Mouse (Mus musculus) right cerebral cortex, adult 2 months (tissue): ENCODE results near the gene Uqcrfs1.

ENCODE experiments used
- DNase-seq, 2 experiments: peaks; one replicate each; pipeline ENCODE4 v3.0.0; 2021 to 2022; ENCODE audit warnings: low spot score in 2 of 2

Gene Uqcrfs1

GRCm38 (mm10) chr13:30544856-30545604, at the start of gene Uqcrfs1:
Gene Uqcrfs1 (minus strand): TSS chr13:30545362.
- DNase-seq: peak; percentile 97 to 98

GRCm38 (mm10) chr13:30585786-30586185, 40.6 kb upstream of the Uqcrfs1 start:
- DNase-seq: no peak

- no peak for DNase-seq
Measured at GRCm38 (mm10) chr13:30582541-30582940, 37.4 kb upstream of the Uqcrfs1 start.

DNA sequence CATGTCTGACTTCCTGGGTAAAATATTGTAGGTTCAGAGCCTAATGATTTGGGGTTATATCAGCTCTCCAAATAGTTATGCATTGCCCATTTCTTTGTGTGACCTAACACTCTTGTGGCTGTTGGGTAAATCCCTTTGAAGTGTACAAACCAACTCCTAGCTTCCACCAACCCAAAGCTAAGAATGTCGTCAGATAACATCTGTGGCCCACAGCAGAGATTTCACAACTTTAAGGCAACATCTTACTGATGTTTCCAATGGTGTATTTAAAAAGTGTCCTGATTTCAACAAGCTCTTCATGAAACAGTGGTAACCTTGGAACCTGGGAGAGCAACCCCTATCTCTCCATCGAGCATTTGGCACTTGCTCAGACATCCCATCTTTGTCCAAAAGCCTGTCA, 33.6 kb upstream of the Uqcrfs1 start:
- DNase-seq: no peak

DNA sequence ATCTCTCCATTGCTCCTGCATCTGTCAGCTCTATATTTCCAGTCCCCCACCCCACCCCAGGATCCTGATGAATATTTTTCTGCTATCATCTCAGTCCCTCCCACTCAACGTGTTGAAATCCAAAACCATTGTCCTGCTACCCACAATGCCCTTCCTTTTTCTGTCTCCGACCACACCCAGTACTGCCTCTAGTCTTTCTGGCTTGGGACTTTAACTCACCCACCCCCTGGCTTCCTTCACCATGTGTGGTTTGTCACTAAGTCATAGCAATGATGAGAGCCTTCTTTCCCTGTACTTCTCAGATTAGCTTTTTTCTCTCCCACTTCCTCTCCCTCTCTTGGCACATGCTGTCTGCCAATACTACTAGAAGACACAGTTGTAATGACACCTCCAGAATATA, 31.7 kb upstream of the Uqcrfs1 start:
- no peak for DNase-seq

- DNase-seq: no peak
Measured at GRCm38 (mm10) chr13:30572971-30573370, 27.8 kb upstream of the Uqcrfs1 start.

GRCm38 (mm10) chr13:30570182-30570581, 25.0 kb upstream of the Uqcrfs1 start:
- DNase-seq: no peak

DNA sequence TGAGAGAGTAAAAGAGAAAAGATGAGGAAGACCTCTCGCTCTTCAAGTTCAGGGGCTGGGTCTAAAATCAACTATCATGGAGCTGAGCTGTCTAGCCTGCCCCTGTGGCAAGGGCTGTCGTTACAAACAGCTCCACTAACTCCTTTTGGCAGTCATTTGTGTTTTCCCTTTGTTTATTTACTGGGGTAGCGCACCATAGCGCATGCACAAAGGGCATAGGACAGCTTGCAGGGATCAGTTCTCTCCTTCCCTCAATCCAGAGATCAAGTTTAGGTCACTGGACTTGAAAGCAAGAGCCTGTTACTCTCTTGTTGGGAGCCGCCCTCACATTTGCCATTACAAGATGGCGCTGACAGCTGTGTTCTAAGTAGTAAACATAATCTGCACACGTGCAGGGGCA, 22.4 kb upstream of the Uqcrfs1 start:
- DNase-seq: no peak

DNA sequence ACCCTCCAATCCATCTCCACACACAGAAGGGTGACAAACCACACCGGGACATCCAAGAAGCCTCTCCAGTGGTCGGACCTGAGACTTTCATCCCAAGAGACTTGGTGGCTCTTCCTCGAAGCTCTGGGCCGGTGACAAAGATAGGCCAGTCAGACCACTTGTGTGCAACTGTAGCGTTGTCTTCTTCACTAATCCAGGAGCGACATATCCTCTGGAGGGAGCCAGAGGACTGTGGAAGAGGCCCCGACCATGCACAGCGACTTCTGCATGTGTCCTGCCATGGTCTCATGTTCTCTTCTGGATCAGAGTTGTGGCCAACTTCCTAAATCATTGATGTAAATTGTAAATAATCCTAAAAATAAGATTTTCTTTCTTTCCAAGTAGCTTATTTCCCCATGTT, 21.6 kb upstream of the Uqcrfs1 start:
- DNase-seq: peak; percentile 74 to 87

- no peak for DNase-seq
Measured at GRCm38 (mm10) chr13:30560603-30561002, 15.4 kb upstream of the Uqcrfs1 start.

DNA sequence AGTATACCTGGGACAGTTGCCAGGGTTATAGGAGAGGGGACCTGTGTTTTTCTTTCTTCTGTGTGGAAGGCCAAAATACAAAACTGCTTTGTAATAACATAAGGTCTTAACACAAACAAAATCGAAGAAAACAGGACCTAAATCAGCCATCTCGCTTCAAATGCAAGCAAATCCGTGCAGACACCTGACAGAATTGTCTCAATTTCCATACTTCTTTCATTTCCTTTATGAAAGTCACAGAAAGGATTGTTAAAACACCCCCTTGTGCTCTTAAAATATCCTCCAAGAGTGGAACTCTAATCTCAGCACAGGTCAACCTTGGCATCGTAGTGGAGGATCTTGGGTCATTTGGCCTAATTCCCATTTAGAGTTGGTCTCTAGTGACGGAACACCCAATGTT, 14.9 kb upstream of the Uqcrfs1 start:
- DNase-seq: no peak

GRCm38 (mm10) chr13:30557751-30558150, 12.6 kb upstream of the Uqcrfs1 start:
- DNase-seq: no peak

GRCm38 (mm10) chr13:30553051-30553587, 8.0 kb upstream of the Uqcrfs1 start:
- DNase-seq: no peak

- DNase-seq: no peak
Measured at GRCm38 (mm10) chr13:30549339-30549738, 4.2 kb upstream of the Uqcrfs1 start.

DNA sequence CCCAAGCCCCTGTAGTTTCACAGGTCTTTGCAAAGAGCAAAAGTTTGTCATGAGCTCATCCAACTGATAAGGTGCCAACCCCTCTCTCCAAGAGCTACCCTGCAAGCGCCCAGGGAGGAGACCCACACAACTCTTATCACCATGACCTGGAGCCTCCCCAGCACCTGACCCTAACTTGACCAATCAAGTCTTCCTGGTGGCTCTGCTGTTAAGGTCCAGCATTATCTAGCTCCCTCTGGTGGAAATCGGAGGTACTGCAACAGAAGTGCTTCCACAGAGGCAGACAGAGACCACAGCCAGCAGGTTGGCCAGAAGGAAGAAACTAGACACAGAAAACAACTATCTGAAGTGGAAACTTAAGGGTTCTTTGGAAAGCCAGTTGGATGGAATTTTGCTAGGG, 3.7 kb upstream of the Uqcrfs1 start:
- peak; percentile 87 to 88 for DNase-seq

GRCm38 (mm10) chr13:30530761-30531160, 14.4 kb downstream of the Uqcrfs1 start:
- DNase-seq: peak; percentile 58 to 84

- DNase-seq: no peak
Measured at GRCm38 (mm10) chr13:30524961-30525360, 20.2 kb downstream of the Uqcrfs1 start.

DNA sequence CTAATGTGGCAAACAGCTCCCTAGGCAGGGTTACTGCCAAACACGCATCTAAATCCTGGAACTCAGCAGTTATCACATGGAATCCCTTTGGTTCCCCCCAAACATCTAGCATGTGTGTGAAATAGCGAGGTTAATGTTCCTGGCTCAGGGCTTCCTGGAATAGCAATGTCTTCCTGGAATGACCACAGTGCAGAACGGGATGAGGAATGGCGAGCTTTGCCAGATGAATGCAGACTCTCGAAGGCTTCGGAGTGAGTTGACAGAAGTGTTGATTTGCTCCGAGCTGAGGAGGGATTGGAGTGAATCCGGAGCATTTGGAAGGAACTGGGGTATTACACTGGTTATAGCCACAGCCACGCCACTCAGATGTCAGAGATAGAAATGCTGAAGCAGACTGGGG, 21.2 kb downstream of the Uqcrfs1 start:
- DNase-seq: no peak

DNA sequence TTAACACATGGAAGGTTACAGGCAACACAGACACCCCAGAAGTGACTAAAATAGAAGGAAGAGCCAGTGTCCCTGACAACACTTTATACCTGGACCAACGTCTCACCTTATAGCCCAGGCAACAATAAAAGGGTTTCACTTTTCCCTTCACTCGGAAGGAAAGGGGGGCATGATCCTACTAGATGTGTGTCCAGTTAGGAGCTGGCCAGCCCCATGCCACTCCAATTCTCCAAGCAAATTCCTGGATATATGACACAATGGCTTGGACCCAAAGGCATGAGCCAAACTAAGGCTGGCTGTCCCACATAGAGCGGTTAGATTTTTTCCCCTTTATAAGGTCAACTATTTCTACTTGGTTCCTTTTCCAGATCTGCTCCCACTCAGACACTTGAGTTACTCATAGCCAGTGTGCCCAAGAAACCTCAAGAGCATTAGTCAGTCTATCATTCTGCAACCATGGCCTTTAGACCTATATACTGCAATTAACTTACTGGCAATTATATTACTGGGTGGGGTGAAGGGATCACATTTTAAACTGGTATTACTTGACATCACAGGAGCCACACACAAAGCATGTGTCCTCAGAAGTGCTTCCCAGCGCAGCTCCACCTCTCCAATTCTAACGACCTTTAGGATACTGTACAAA, 21.8 kb downstream of the Uqcrfs1 start:
- no peak for DNase-seq

- DNase-seq: no peak
Measured at GRCm38 (mm10) chr13:30521282-30521902, 23.8 kb downstream of the Uqcrfs1 start.

- no peak for DNase-seq
Measured at GRCm38 (mm10) chr13:30518191-30518590, 27.0 kb downstream of the Uqcrfs1 start.

DNA sequence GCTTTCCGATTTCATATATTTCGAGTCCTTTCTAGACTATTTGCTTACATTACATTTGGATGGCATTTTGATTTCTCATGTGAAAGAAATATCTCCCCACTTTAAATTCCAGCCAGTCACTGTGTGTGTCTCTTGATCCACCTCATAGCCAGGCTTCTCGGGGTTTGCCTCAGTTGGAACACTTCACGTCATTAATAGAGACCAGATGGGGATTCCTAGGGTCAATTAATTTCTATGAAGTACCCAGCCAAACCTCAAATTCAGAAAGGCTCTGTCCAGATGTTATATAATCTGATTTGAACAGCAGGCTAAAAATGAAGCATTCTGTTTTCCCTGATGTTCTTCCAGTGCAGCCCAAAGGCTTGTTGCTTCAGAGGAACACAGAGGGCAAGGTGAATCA, 37.5 kb downstream of the Uqcrfs1 start:
- no peak for DNase-seq
